Mouse (Mus musculus) limb, embryonic 14.5 days (tissue): ENCODE data around the gene Aaed1. TPM values are rescaled to one million over a fixed set of nuclear protein-coding genes. Genes with fewer than 3 reads are reported as not detected.

ENCODE experiments used
- ATAC-seq: fragments of 200-750 bp; cut with Nextera tagmentation; 2 replicates; pipeline ENCODE4 v1.8.0; 2017; ENCODE audit warnings: low read depth, moderate number of reproducible peaks, moderate TSS enrichment; ENCODE audit not compliant: low FRiP score
- DNase-seq: peaks from one replicate; pipeline ENCODE4 v3.0.0-alpha.2; 2015; ENCODE audit warnings: low spot score
- H3K27ac ChIP-seq: fragments of 300-500 bp; sonication (generic); replicated peaks from 2 replicates; pipeline ENCODE4 v1.5.1; 2014; ENCODE audit warnings: low read depth, mild to moderate bottlenecking, low read length, moderate library complexity, mixed read lengths
- H3K27me3 ChIP-seq: fragments of 300-500 bp; sonication (generic); 2 replicates; pipeline ENCODE4 v1.6.1; 2014; ENCODE audit warnings: low read length, mixed read lengths; ENCODE audit not compliant: control insufficient read depth, insufficient read depth
- H3K36me3 ChIP-seq: fragments of 300-500 bp; sonication (generic); 2 replicates; pipeline ENCODE4 v1.6.1; 2014; ENCODE audit warnings: mild to moderate bottlenecking, low read length, moderate library complexity, mixed read lengths; ENCODE audit not compliant: control insufficient read depth, insufficient read depth
- H3K4me1 ChIP-seq: fragments of 300-500 bp; sonication (generic); 2 replicates; pipeline ENCODE4 v1.6.1; 2014; ENCODE audit warnings: antibody characterized with exemption, low read length, mixed read lengths; ENCODE audit not compliant: control insufficient read depth, insufficient read depth
- H3K4me2 ChIP-seq: fragments of 300-500 bp; sonication (generic); replicated peaks from 2 replicates; pipeline ENCODE4 v1.6.1; 2014; ENCODE audit warnings: low read depth, mild to moderate bottlenecking, low read length, moderate library complexity; ENCODE audit not compliant: severe bottlenecking
- H3K4me3 ChIP-seq: fragments of 300-500 bp; sonication (generic); replicated peaks from 2 replicates; pipeline ENCODE4 v1.5.1; 2014; ENCODE audit warnings: low read length
- H3K9ac ChIP-seq: fragments of 300-500 bp; sonication (generic); 2 replicates; pipeline ENCODE4 v1.6.1; 2014; ENCODE audit warnings: mild to moderate bottlenecking, low read depth, low read length, moderate library complexity; ENCODE audit not compliant: severe bottlenecking
- H3K9me3 ChIP-seq: fragments of 300-500 bp; sonication (generic); 2 replicates; pipeline ENCODE4 v1.6.1; 2016; ENCODE audit warnings: low read length; ENCODE audit not compliant: control insufficient read depth
- POLR2A ChIP-seq: fragments of 200-500 bp; IDR thresholded peaks from 2 replicates; pipeline ENCODE4 v1.8.0; 2012; ENCODE audit warnings: inconsistent platforms, mild to moderate bottlenecking, moderate library complexity, borderline replicate concordance; ENCODE audit not compliant: insufficient read depth, insufficient read length; ENCODE audit errors: extremely low read depth
- WGBS: fragments of 180-500 bp; shearing (Covaris S2); extraction: QIAGEN DNeasy Blood & Tissue Kit; methylation state at CpG from one replicate; pipeline ENCODE4 v1.1.7; 2014; 5-methylcytosine and 5-hydroxymethylcytosine counted together
- polyA plus RNA-seq, 2 experiments: library from polyadenylated mRNA; depleted of rRNA in 1 of 2; stranded (reverse) in 1 of 2; unstranded in 1 of 2; fragments of >200 nt; fragmentation: Nextera tagmentation in 1 of 2; extraction: Ambion mirVana in 1 of 2; gene quantifications; 2 replicates each; pipeline versions ENCODE4 v1.2.1 to v1.2.3; 2012 to 2014

Aaed1 gene
- polyA plus RNA-seq, 2 experiments, result 19.8 to 31.9 TPM

- H3K4me2 ChIP-seq, result no peak overlapping the region
- H3K9ac ChIP-seq, result no peak overlapping the region
- TF ChIP-seq POLR2A, result no peak
- DNase-seq (no peak), ATAC-seq (no peak)
- 77% methylated on average over 6 of the region's 6 CpGs for WGBS
- H3K9me3 ChIP-seq, result no peaks in the 10 kb centered on the region
- peaks cover 17% of the 10 kb centered on the region for H3K36me3 ChIP-seq
- H3K4me3 ChIP-seq, result no peak overlapping the region
- H3K4me1 ChIP-seq, result no peaks in the 10 kb centered on the region; the same call in 1 of the 2 replicates
- H3K27me3 ChIP-seq, result no peaks in the 10 kb centered on the region
- H3K27ac ChIP-seq, result no peak overlapping the region
Observed at GRCm38 (mm10) chr13:64310585-64310984, 1.9 kb downstream of the Aaed1 start.

GRCm38 (mm10) chr13:64309842-64310241, 2.7 kb downstream of the Aaed1 start:
- Histone ChIP-seq H3K4me1 (no peaks in the 10 kb centered on the region; the same call in 1 of the 2 replicates), H3K9ac (no peak overlapping the region), H3K36me3 (peaks cover 17% of the 10 kb centered on the region), H3K27ac (no peak overlapping the region), H3K4me3 (no peak overlapping the region), H3K27me3 (no peaks in the 10 kb centered on the region), H3K4me2 (no peak overlapping the region), H3K9me3 (no peaks in the 10 kb centered on the region)
- DNase-seq (no peak), ATAC-seq (no peak)
- no peak for TF ChIP-seq POLR2A
- WGBS, result 80% methylated on average over 11 of the region's 11 CpGs

DNA sequence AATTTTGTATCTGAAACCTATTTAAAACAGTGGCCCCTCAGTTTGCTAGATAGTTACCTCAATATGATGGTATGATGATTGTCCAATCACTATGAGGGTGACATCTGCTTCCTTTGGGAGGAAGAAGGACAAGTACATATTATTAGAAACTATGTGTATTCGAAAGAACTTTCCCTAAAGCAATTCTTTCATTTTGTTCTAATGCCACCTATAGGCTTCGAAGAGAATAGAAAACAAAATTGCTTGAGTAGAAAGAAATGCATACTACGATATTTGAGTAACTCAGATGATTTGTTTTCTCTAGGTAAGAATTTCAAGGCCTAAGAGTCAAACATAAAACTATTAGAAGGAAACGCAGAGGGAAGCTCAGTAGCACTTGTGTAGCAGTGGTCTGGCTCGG, 3.5 kb downstream of the Aaed1 start:
- DNase-seq (no peak), ATAC-seq (no peak)
- Histone ChIP-seq H3K4me3 (no peak overlapping the region), H3K9ac (no peak overlapping the region), H3K4me2 (no peak overlapping the region), H3K27me3 (no peaks in the 10 kb centered on the region), H3K9me3 (no peaks in the 10 kb centered on the region), H3K27ac (no peak overlapping the region), H3K36me3 (peaks cover 17% of the 10 kb centered on the region), H3K4me1 (no peaks in the 10 kb centered on the region; the same call in 1 of the 2 replicates)
- TF ChIP-seq POLR2A, result no peak
- WGBS, result 57% methylated on average over 5 of the region's 5 CpGs

DNA sequence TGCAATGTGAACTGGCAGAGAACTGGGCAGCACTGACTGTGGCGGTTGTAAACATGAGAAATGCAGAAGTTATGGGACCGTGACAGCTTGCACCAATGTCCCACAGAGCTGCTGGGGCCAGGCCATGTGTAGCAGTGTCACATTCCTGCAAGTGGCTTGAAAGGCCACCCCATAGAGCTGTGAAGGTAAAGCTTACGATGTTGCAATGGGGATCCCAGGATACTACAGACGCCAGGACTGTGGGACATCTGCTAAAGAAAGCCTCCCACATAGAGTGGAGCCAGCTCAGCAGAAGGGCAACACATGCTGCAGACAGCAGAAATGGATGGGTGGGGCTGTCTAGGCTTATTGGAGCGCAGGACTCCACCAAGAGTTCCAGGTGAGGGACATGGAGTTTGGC, 5.0 kb downstream of the Aaed1 start:
- H3K9me3 ChIP-seq, result no peaks in the 10 kb centered on the region
- no peak overlapping the region for H3K9ac ChIP-seq
- peaks cover 22% of the 10 kb centered on the region for H3K36me3 ChIP-seq
- H3K27ac ChIP-seq, result no peak overlapping the region
- TF ChIP-seq POLR2A, result no peak
- ATAC-seq (no peak), DNase-seq (no peak)
- no peak overlapping the region for H3K4me3 ChIP-seq
- H3K4me1 ChIP-seq, result no peaks in the 10 kb centered on the region; the same call in 1 of the 2 replicates
- H3K4me2 ChIP-seq, result no peak overlapping the region
- WGBS, result 83% methylated on average over 5 of the region's 5 CpGs
- no peaks in the 10 kb centered on the region for H3K27me3 ChIP-seq

- Histone ChIP-seq H3K4me3 (no peak overlapping the region), H3K27me3 (no peaks in the 10 kb centered on the region), H3K9me3 (no peaks in the 10 kb centered on the region), H3K27ac (no peak overlapping the region), H3K4me1 (no peaks in the 10 kb centered on the region; the same call in 1 of the 2 replicates), H3K4me2 (no peak overlapping the region), H3K36me3 (peaks cover 22% of the 10 kb centered on the region), H3K9ac (no peak overlapping the region)
- TF ChIP-seq POLR2A, result no peak
- peak; percentile 65 for DNase-seq
- 75% methylated on average over 3 of the region's 3 CpGs for WGBS
- ATAC-seq, result peak; percentile 64; the same call in 1 of the 2 replicates
Observed at GRCm38 (mm10) chr13:64306078-64306477, 6.4 kb downstream of the Aaed1 start.

DNA sequence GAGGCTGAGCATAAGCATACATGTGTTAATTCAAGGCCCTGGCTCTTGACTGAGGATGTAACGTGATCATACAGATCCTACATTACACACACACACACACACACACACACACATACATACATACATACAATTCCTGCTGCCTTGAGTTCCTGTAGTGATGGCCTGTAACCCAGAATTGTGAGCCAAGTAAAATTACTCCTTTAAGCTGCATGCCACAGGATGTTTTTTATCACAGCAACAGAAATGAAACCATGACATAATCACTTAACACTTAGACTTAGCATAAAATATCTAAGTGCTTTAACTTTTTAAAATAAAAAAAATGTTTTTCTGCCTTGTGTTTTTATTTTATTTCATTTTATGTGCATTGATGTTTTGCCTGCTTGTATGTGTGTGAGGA, 13.4 kb downstream of the Aaed1 start:
- WGBS, result 82% methylated on average over 1 of the region's 1 CpGs
- TF ChIP-seq POLR2A, result no peak
- H3K9me3 ChIP-seq, result no peaks in the 10 kb centered on the region

More for the DNA sequence above, 13.4 kb downstream of the Aaed1 start:
- H3K27ac ChIP-seq, result no peak overlapping the region
- H3K9ac ChIP-seq, result no peak overlapping the region
- H3K4me1 ChIP-seq, result no peaks in the 10 kb centered on the region
- DNase-seq (no peak), ATAC-seq (no peak)
- no peaks in the 10 kb centered on the region for H3K27me3 ChIP-seq
- H3K4me2 ChIP-seq, result no peak overlapping the region
- peaks cover 16% of the 10 kb centered on the region for H3K36me3 ChIP-seq
- H3K4me3 ChIP-seq, result no peak overlapping the region
